Mouse (Mus musculus) liver, adult 2 months (tissue): Measurements from ENCODE around the gene Aqr.

Experiments
- CTCF ChIP-seq: fragments of 200-500 bp; IDR thresholded peaks from 2 replicates; pipeline ENCODE4 v1.5.1; 2011; ENCODE audit warnings: low read depth, low read length, control low read depth
- POLR2A ChIP-seq: fragments of 200-500 bp; IDR thresholded peaks from 2 replicates; pipeline ENCODE4 v1.6.1; 2011; ENCODE audit warnings: low read length, control low read depth; ENCODE audit not compliant: insufficient read depth; ENCODE audit errors: extremely low read depth

GRCm38 (mm10) chr2:114235584-114235983 is 48.8 kb upstream of the Aqr start:
- TF ChIP-seq POLR2A: no peak
- no peak for TF ChIP-seq CTCF
